Mouse (Mus musculus): ENCODE data around the gene Fgfr2. TPM values are rescaled to one million over a fixed set of nuclear protein-coding genes. Genes with fewer than 3 reads are reported as not detected.
A peak's percentile ranks its signal among the peaks of the same experiment; 100 is the strongest.

Gene Fgfr2
- polyA plus RNA-seq, 1 experiment from 2014 or later: 133 TPM

DNA sequence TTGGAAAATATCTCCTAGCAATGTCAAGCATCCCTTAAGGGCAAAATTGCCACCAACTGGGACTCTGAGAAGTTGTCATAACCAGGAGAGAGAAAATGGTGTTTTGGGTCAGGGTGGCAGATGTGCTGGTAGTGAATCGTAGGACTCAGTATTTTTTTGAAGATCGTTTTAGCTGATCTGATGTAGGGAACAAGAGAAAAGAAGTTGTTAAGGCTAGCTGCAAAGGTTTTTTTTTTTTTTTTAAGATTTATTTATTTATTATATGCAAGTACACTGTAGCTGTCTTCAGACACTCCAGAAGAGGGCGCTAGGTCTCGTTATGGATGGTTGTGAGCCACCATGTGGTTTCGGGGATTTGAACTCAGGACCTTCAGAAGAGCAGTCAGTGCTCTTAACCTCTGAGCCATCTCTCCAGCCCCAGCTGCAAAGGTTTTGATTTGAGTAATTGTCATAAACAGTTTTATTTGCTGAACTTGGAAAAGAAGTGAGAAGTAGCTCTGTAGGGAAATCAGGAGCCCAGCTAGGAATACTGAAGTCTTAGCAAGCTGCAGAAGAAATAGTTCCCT, 265.0 kb downstream of the Fgfr2 start:
- Histone ChIP-seq H3K27me3 (ENCODE audit: control insufficient read depth, insufficient read depth, low read length) (no peaks in the 10 kb centered on the region), H3K36me3 (ENCODE audit: control insufficient read depth, insufficient read depth, low read length) (no peaks in the 10 kb centered on the region), H3K4me1 (ENCODE audit: control insufficient read depth, insufficient read depth, low read length) (no peaks in the 10 kb centered on the region), H3K4me3 (ENCODE audit: low read length) (no peak overlapping the region), H3K27ac (ENCODE audit: low read depth, low read length) (no peak overlapping the region), H3K9me3 (ENCODE audit: control insufficient read depth, low read length) (no peaks in the 10 kb centered on the region), H3K9ac (ENCODE audit: low read depth, low read length) (no peak overlapping the region), H3K4me2 (replicated peaks; ENCODE audit: low read depth, low read length) (no peak overlapping the region)
- ATAC-seq (ENCODE audit: low FRiP score, low TSS enrichment): no peak
- 71% methylated on average over 5 of the region's 5 CpGs for WGBS

DNA sequence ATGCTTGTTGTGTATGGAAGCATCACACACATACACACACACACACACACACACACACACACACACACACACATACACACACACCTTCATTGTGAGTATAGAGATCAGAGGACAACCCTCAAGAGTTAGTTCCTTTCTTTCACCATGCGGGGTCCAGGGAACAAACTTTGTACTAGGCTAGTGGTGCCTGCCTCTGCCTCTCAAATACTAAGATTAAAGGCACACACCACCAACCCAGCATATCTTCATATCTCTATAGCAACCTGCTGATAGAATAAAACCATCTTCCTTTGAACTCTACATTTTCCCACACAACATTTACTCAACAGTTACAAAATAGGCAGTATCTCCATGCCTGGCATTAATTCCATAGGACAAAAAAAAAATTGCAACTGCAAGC, 267.1 kb downstream of the Fgfr2 start:
- Histone ChIP-seq H3K4me3 (ENCODE audit: low read length) (no peak overlapping the region), H3K36me3 (ENCODE audit: control insufficient read depth, insufficient read depth, low read length) (no peaks in the 10 kb centered on the region), H3K9me3 (ENCODE audit: control insufficient read depth, low read length) (no peaks in the 10 kb centered on the region), H3K4me1 (ENCODE audit: control insufficient read depth, insufficient read depth, low read length) (no peaks in the 10 kb centered on the region), H3K27ac (ENCODE audit: low read depth, low read length) (no peak overlapping the region), H3K27me3 (ENCODE audit: control insufficient read depth, insufficient read depth, low read length) (no peaks in the 10 kb centered on the region), H3K9ac (ENCODE audit: low read depth, low read length) (no peak overlapping the region), H3K4me2 (replicated peaks; ENCODE audit: low read depth, low read length) (no peak overlapping the region)
- no peak for ATAC-seq (ENCODE audit: low FRiP score, low TSS enrichment)
- 95% methylated on average over 1 of the region's 1 CpGs for whole genome bisulfite sequencing

DNA sequence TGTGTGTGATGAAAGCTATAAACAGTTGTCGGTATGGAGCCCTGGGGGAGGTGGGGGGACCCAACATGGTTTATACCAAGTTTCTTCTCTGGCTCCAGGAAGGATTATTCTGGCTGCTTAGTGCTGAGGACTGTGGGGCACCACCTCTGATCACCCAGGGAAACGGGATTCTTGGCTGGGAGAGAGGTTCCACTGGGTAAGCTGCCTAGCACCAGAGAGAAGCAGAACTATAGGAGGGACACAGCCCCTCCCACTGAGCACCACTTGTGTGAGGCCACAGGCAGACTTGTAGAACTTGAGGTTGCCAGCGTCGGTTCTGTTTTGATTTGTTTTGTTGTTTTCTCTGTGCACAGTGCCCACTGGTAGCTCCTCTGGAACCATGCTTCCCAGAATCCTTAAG, 269.2 kb downstream of the Fgfr2 start:
- H3K27ac ChIP-seq (ENCODE audit: low read depth, low read length): no peak overlapping the region
- ATAC-seq (ENCODE audit: low FRiP score, low TSS enrichment): no peak
- H3K9ac ChIP-seq (ENCODE audit: low read depth, low read length): no peak overlapping the region
- peaks cover 11% of the 10 kb centered on the region for H3K36me3 ChIP-seq (ENCODE audit: control insufficient read depth, insufficient read depth, low read length)
- no peaks in the 10 kb centered on the region for H3K9me3 ChIP-seq (ENCODE audit: control insufficient read depth, low read length)
- WGBS: 72% methylated on average over 4 of the region's 4 CpGs
- no peaks in the 10 kb centered on the region for H3K4me1 ChIP-seq (ENCODE audit: control insufficient read depth, insufficient read depth, low read length)
- no peaks in the 10 kb centered on the region for H3K27me3 ChIP-seq (ENCODE audit: control insufficient read depth, insufficient read depth, low read length)
- no peak overlapping the region for H3K4me3 ChIP-seq (ENCODE audit: low read length)
- H3K4me2 ChIP-seq (replicated peaks; ENCODE audit: low read depth, low read length): no peak overlapping the region

GRCm38 (mm10) chr7:132853361-132853760, 269.8 kb downstream of the Fgfr2 start:
- ATAC-seq (ENCODE audit: low FRiP score, low TSS enrichment): no peak
- Histone ChIP-seq H3K36me3 (ENCODE audit: control insufficient read depth, insufficient read depth, low read length) (peaks cover 17% of the 10 kb centered on the region), H3K4me2 (replicated peaks; ENCODE audit: low read depth, low read length) (no peak overlapping the region), H3K27ac (ENCODE audit: low read depth, low read length) (no peak overlapping the region), H3K4me3 (ENCODE audit: low read length) (no peak overlapping the region), H3K9me3 (ENCODE audit: control insufficient read depth, low read length) (no peaks in the 10 kb centered on the region), H3K27me3 (ENCODE audit: control insufficient read depth, insufficient read depth, low read length) (no peaks in the 10 kb centered on the region), H3K9ac (ENCODE audit: low read depth, low read length) (no peak overlapping the region), H3K4me1 (ENCODE audit: control insufficient read depth, insufficient read depth, low read length) (no peaks in the 10 kb centered on the region)
- 77% methylated on average over 6 of the region's 6 CpGs for WGBS

- peak within 1 kb of the TSS; percentile 56 for H3K4me3 ChIP-seq (ENCODE audit: low read length)
- peak; percentile 95 for ATAC-seq (ENCODE audit: low FRiP score, low TSS enrichment)
- peak within 1 kb of the TSS; percentile 41 for H3K4me2 ChIP-seq (replicated peaks; ENCODE audit: low read depth, low read length)
- peak within 1 kb of the TSS; percentile 92 for H3K27ac ChIP-seq (ENCODE audit: low read depth, low read length)
- no peaks in the 10 kb centered on the region for H3K27me3 ChIP-seq (ENCODE audit: control insufficient read depth, insufficient read depth, low read length)
- H3K9ac ChIP-seq (ENCODE audit: low read depth, low read length): peak within 1 kb of the TSS; percentile 72
- peaks cover 24% of the 10 kb centered on the region for H3K36me3 ChIP-seq (ENCODE audit: control insufficient read depth, insufficient read depth, low read length)
- no peaks in the 10 kb centered on the region for H3K4me1 ChIP-seq (ENCODE audit: control insufficient read depth, insufficient read depth, low read length)
- under 1% methylated on average over 37 of the region's 37 CpGs for WGBS
- no peaks in the 10 kb centered on the region for H3K9me3 ChIP-seq (ENCODE audit: control insufficient read depth, low read length)
These were observed 270.8 kb downstream of the Fgfr2 start, which contains the start of gene Eef1akmt2 for GRCm38 (mm10) chr7:132852173-132852844. TSS of gene Eef1akmt2 (minus strand) at chr7:132852673.

- Histone ChIP-seq H3K9me3 (ENCODE audit: control insufficient read depth, low read length) (no peaks in the 10 kb centered on the region), H3K4me2 (replicated peaks; ENCODE audit: low read depth, low read length) (no peak overlapping the region), H3K36me3 (ENCODE audit: control insufficient read depth, insufficient read depth, low read length) (peaks cover 42% of the 10 kb centered on the region; the same call in 1 of the 2 replicates), H3K27ac (ENCODE audit: low read depth, low read length) (no peak overlapping the region), H3K4me1 (ENCODE audit: control insufficient read depth, insufficient read depth, low read length) (no peaks in the 10 kb centered on the region), H3K9ac (ENCODE audit: low read depth, low read length) (no peak overlapping the region), H3K27me3 (ENCODE audit: control insufficient read depth, insufficient read depth, low read length) (no peaks in the 10 kb centered on the region), H3K4me3 (ENCODE audit: low read length) (no peak overlapping the region)
- WGBS: 91% methylated on average over 3 of the region's 3 CpGs
- no peak for ATAC-seq (ENCODE audit: low FRiP score, low TSS enrichment)
These were observed 280.0 kb downstream of the Fgfr2 start for GRCm38 (mm10) chr7:132843152-132843551.

GRCm38 (mm10) chr7:132842455-132842854, 280.7 kb downstream of the Fgfr2 start:
- Histone ChIP-seq H3K36me3 (ENCODE audit: control insufficient read depth, insufficient read depth, low read length) (peaks cover 39% of the 10 kb centered on the region; the same call in 1 of the 2 replicates), H3K27me3 (ENCODE audit: control insufficient read depth, insufficient read depth, low read length) (no peaks in the 10 kb centered on the region), H3K9me3 (ENCODE audit: control insufficient read depth, low read length) (no peaks in the 10 kb centered on the region), H3K4me1 (ENCODE audit: control insufficient read depth, insufficient read depth, low read length) (no peaks in the 10 kb centered on the region), H3K4me2 (replicated peaks; ENCODE audit: low read depth, low read length) (no peak overlapping the region), H3K27ac (ENCODE audit: low read depth, low read length) (no peak overlapping the region), H3K9ac (ENCODE audit: low read depth, low read length) (no peak overlapping the region), H3K4me3 (ENCODE audit: low read length) (no peak overlapping the region)
- ATAC-seq (ENCODE audit: low FRiP score, low TSS enrichment): no peak
- 89% methylated on average over 1 of the region's 1 CpGs for WGBS

GRCm38 (mm10) chr7:132841287-132841686, 281.9 kb downstream of the Fgfr2 start:
- H3K4me1 ChIP-seq (ENCODE audit: control insufficient read depth, insufficient read depth, low read length): no peaks in the 10 kb centered on the region
- no peak overlapping the region for H3K4me3 ChIP-seq (ENCODE audit: low read length)
- no peaks in the 10 kb centered on the region for H3K9me3 ChIP-seq (ENCODE audit: control insufficient read depth, low read length)
- no peak overlapping the region for H3K27ac ChIP-seq (ENCODE audit: low read depth, low read length)
- H3K36me3 ChIP-seq (ENCODE audit: control insufficient read depth, insufficient read depth, low read length): peaks cover 33% of the 10 kb centered on the region; the same call in 1 of the 2 replicates
- H3K9ac ChIP-seq (ENCODE audit: low read depth, low read length): no peak overlapping the region
- H3K4me2 ChIP-seq (replicated peaks; ENCODE audit: low read depth, low read length): no peak overlapping the region
- no peaks in the 10 kb centered on the region for H3K27me3 ChIP-seq (ENCODE audit: control insufficient read depth, insufficient read depth, low read length)
- WGBS: 52% methylated on average over 5 of the region's 5 CpGs
- ATAC-seq (ENCODE audit: low FRiP score, low TSS enrichment): no peak

GRCm38 (mm10) chr7:132830955-132831354, 292.2 kb downstream of the Fgfr2 start:
- H3K9ac ChIP-seq (ENCODE audit: low read depth, low read length): no peak overlapping the region
- H3K4me3 ChIP-seq (ENCODE audit: low read length): no peak overlapping the region
- ATAC-seq (ENCODE audit: low FRiP score, low TSS enrichment): no peak
- H3K27me3 ChIP-seq (ENCODE audit: control insufficient read depth, insufficient read depth, low read length): no peaks in the 10 kb centered on the region
- H3K9me3 ChIP-seq (ENCODE audit: control insufficient read depth, low read length): no peaks in the 10 kb centered on the region
- H3K27ac ChIP-seq (ENCODE audit: low read depth, low read length): no peak overlapping the region
- no peak overlapping the region for H3K4me2 ChIP-seq (replicated peaks; ENCODE audit: low read depth, low read length)
- WGBS: 57% methylated on average over 4 of the region's 4 CpGs
- H3K4me1 ChIP-seq (ENCODE audit: control insufficient read depth, insufficient read depth, low read length): no peaks in the 10 kb centered on the region
- peaks cover 34% of the 10 kb centered on the region for H3K36me3 ChIP-seq (ENCODE audit: control insufficient read depth, insufficient read depth, low read length)

Measured in kidney, embryonic 14.5 days (tissue).